Mouse (Mus musculus) forebrain, embryonic 16.5 days (tissue): ENCODE data around the gene Cpne4. TPM values are rescaled to one million over a fixed set of nuclear protein-coding genes. Genes with fewer than 3 reads are reported as not detected.

Experiments
- ATAC-seq: fragments of 200-750 bp; cut with Nextera tagmentation; 2 replicates; pipeline ENCODE4 v1.8.0; 2017; ENCODE audit warnings: mild to moderate bottlenecking, moderate library complexity
- H3K27ac ChIP-seq: fragments of 300-500 bp; sonication (generic); 2 replicates; pipeline ENCODE4 v1.5.1; 2014; ENCODE audit warnings: low read length, control low read depth
- H3K27me3 ChIP-seq: fragments of 300-500 bp; sonication (generic); replicated peaks from 2 replicates; pipeline ENCODE4 v1.6.1; 2014; ENCODE audit warnings: low read length; ENCODE audit not compliant: control insufficient read depth, insufficient read depth
- H3K36me3 ChIP-seq: fragments of 300-500 bp; sonication (generic); 2 replicates; pipeline ENCODE4 v1.6.1; 2014; ENCODE audit not compliant: control insufficient read depth, insufficient read depth
- H3K4me1 ChIP-seq: fragments of 300-500 bp; sonication (generic); replicated peaks from 2 replicates; pipeline ENCODE4 v1.6.1; 2014; ENCODE audit warnings: low read length; ENCODE audit not compliant: control insufficient read depth, insufficient read depth
- H3K4me2 ChIP-seq: fragments of 300-500 bp; sonication (generic); 2 replicates; pipeline ENCODE4 v1.6.1; 2014; ENCODE audit warnings: mild to moderate bottlenecking, low read length, control low read depth
- H3K4me3 ChIP-seq: fragments of 300-500 bp; sonication (generic); replicated peaks from 2 replicates; pipeline ENCODE4 v1.5.1; 2014; ENCODE audit warnings: mild to moderate bottlenecking, low read length, control low read depth
- H3K9ac ChIP-seq: fragments of 300-500 bp; sonication (generic); replicated peaks from 2 replicates; pipeline ENCODE4 v1.6.1; 2014; ENCODE audit warnings: low read depth, low read length, control low read depth
- H3K9me3 ChIP-seq: fragments of 300-500 bp; sonication (generic); 2 replicates; pipeline ENCODE4 v1.6.1; 2016; ENCODE audit warnings: low read length; ENCODE audit not compliant: control insufficient read depth
- WGBS: fragments of 180-500 bp; shearing (Covaris S2); extraction: QIAGEN DNeasy Blood & Tissue Kit; methylation state at CpG from one replicate; pipeline ENCODE4 v1.1.7; 2014; 5-methylcytosine and 5-hydroxymethylcytosine counted together
- polyA plus RNA-seq: library from polyadenylated mRNA; unstranded; fragments of >200 nt; fragmentation: Nextera tagmentation; extraction: Ambion mirVana; gene quantifications from 2 replicates; pipeline ENCODE4 v1.2.1, GENCODE M21; 2015

Cpne4 gene
- polyA plus RNA-seq, 1 experiment from 2014 or later, result 21.7 TPM

GRCm38 (mm10) chr9:104646348-104646994 lies 99.4 kb downstream of the Cpne4 start:
- no peak for ATAC-seq
- Histone ChIP-seq H3K4me3 (no peak overlapping the region), H3K27ac (no peak overlapping the region), H3K4me2 (no peak overlapping the region), H3K36me3 (no peaks in the 10 kb centered on the region), H3K4me1 (no peaks in the 10 kb centered on the region), H3K9ac (no peak overlapping the region), H3K9me3 (no peaks in the 10 kb centered on the region), H3K27me3 (no peaks in the 10 kb centered on the region)
- WGBS, result 67% methylated on average over 5 of the region's 5 CpGs

- H3K4me1 ChIP-seq, result peaks cover 4% of the 10 kb centered on the region; the same call in 1 of the 2 replicates
- no peaks in the 10 kb centered on the region for H3K27me3 ChIP-seq
- 53% methylated on average over 9 of the region's 9 CpGs for WGBS
- no peak overlapping the region for H3K9ac ChIP-seq
- ATAC-seq, result no peak
- peak overlapping the region; percentile 6; the same call in 1 of the 2 replicates for H3K27ac ChIP-seq
- no peaks in the 10 kb centered on the region for H3K36me3 ChIP-seq
- H3K4me2 ChIP-seq, result 0 out of 2 replicates have a peak overlapping the region, but pooled peaks have one; percentile 3
- no peak overlapping the region for H3K4me3 ChIP-seq
- H3K9me3 ChIP-seq, result no peaks in the 10 kb centered on the region
Measured at GRCm38 (mm10) chr9:104652691-104653261, 105.7 kb downstream of the Cpne4 start.

- WGBS, result 62% methylated on average over 4 of the region's 4 CpGs
- ATAC-seq, result no peak
Measured at GRCm38 (mm10) chr9:104659758-104660157, 112.7 kb downstream of the Cpne4 start.

GRCm38 (mm10) chr9:104676665-104677064 lies 129.6 kb downstream of the Cpne4 start:
- no peak for ATAC-seq
- Histone ChIP-seq H3K9ac (no peak overlapping the region), H3K36me3 (no peaks in the 10 kb centered on the region), H3K4me3 (no peak overlapping the region), H3K4me2 (no peak overlapping the region), H3K9me3 (no peaks in the 10 kb centered on the region), H3K27me3 (no peaks in the 10 kb centered on the region), H3K27ac (no peak overlapping the region), H3K4me1 (no peaks in the 10 kb centered on the region)
- WGBS, result 46% methylated on average over 1 of the region's 1 CpGs

More at GRCm38 (mm10) chr9:104659758-104660157, 112.7 kb downstream of the Cpne4 start:
- Histone ChIP-seq H3K27me3 (no peaks in the 10 kb centered on the region), H3K9me3 (no peaks in the 10 kb centered on the region), H3K36me3 (no peaks in the 10 kb centered on the region), H3K9ac (no peak overlapping the region), H3K4me1 (no peaks in the 10 kb centered on the region), H3K4me3 (no peak overlapping the region), H3K27ac (no peak overlapping the region), H3K4me2 (no peak overlapping the region)

- no peak for ATAC-seq
- Histone ChIP-seq H3K4me1 (no peaks in the 10 kb centered on the region), H3K9me3 (no peaks in the 10 kb centered on the region), H3K9ac (no peak overlapping the region), H3K27me3 (no peaks in the 10 kb centered on the region), H3K36me3 (no peaks in the 10 kb centered on the region), H3K27ac (no peak overlapping the region), H3K4me2 (no peak overlapping the region), H3K4me3 (no peak overlapping the region)
- WGBS, result 78% methylated on average over 3 of the region's 3 CpGs
Measured at GRCm38 (mm10) chr9:104678571-104678970, 131.5 kb downstream of the Cpne4 start.

GRCm38 (mm10) chr9:104687051-104687450 lies 140.0 kb downstream of the Cpne4 start:
- no peak overlapping the region for H3K4me3 ChIP-seq
- no peak for ATAC-seq
- H3K4me1 ChIP-seq, result no peaks in the 10 kb centered on the region
- no peak overlapping the region for H3K9ac ChIP-seq
- no peaks in the 10 kb centered on the region for H3K36me3 ChIP-seq
- H3K4me2 ChIP-seq, result no peak overlapping the region
- no peaks in the 10 kb centered on the region for H3K9me3 ChIP-seq
- WGBS, result 75% methylated on average over 3 of the region's 3 CpGs
- H3K27me3 ChIP-seq, result no peaks in the 10 kb centered on the region
- H3K27ac ChIP-seq, result no peak overlapping the region

GRCm38 (mm10) chr9:104693145-104693544 lies 146.1 kb downstream of the Cpne4 start:
- no peaks in the 10 kb centered on the region for H3K9me3 ChIP-seq
- ATAC-seq, result peak; percentile 31; the same call in 1 of the 2 replicates
- H3K4me1 ChIP-seq, result peaks cover 3% of the 10 kb centered on the region; the same call in 1 of the 2 replicates
- no peak overlapping the region for H3K27ac ChIP-seq
- WGBS, result 22% methylated on average over 2 of the region's 2 CpGs
- no peaks in the 10 kb centered on the region for H3K27me3 ChIP-seq
- H3K4me3 ChIP-seq, result no peak overlapping the region
- no peaks in the 10 kb centered on the region for H3K36me3 ChIP-seq
- H3K9ac ChIP-seq, result no peak overlapping the region
- no peak overlapping the region for H3K4me2 ChIP-seq

- Histone ChIP-seq H3K27me3 (no peaks in the 10 kb centered on the region), H3K4me1 (no peaks in the 10 kb centered on the region), H3K4me3 (no peak overlapping the region), H3K9ac (no peak overlapping the region), H3K4me2 (no peak overlapping the region), H3K27ac (no peak overlapping the region), H3K36me3 (no peaks in the 10 kb centered on the region), H3K9me3 (no peaks in the 10 kb centered on the region)
- 94% methylated on average over 5 of the region's 5 CpGs for WGBS
- no peak for ATAC-seq
Measured at GRCm38 (mm10) chr9:104710831-104711230, 163.7 kb downstream of the Cpne4 start.

GRCm38 (mm10) chr9:104725311-104725710 lies 178.2 kb downstream of the Cpne4 start:
- Histone ChIP-seq H3K4me3 (no peak overlapping the region), H3K36me3 (no peaks in the 10 kb centered on the region), H3K4me1 (no peaks in the 10 kb centered on the region), H3K9me3 (no peaks in the 10 kb centered on the region), H3K9ac (no peak overlapping the region), H3K4me2 (no peak overlapping the region), H3K27me3 (no peaks in the 10 kb centered on the region), H3K27ac (no peak overlapping the region)
- WGBS, result 59% methylated on average over 2 of the region's 2 CpGs
- ATAC-seq, result no peak
